Mouse (Mus musculus) ES-E14 (cell line): ENCODE measurements around the gene Rapgef6. TPM values are rescaled to one million over a fixed set of nuclear protein-coding genes. Genes with fewer than 3 reads are reported as not detected.

ENCODE experiments used
- DNase-seq: peaks from one replicate; pipeline ENCODE4 v3.0.0-alpha.2; 2013; ENCODE audit warnings: low read depth, low spot score
- H3K27ac ChIP-seq: 2 replicates; pipeline ENCODE4 v1.5.1; 2012; ENCODE audit warnings: low read depth, mild to moderate bottlenecking, low read length, moderate library complexity, mixed read lengths; ENCODE audit not compliant: poor library complexity, insufficient read depth, severe bottlenecking
- H3K36me3 ChIP-seq: 2 replicates; pipeline ENCODE4 v1.6.1; 2012; ENCODE audit warnings: mild to moderate bottlenecking, low read length, moderate library complexity, mixed read lengths; ENCODE audit not compliant: control insufficient read depth, poor library complexity, insufficient read depth, severe bottlenecking
- H3K4me1 ChIP-seq, 2 experiments: fragments of 150-350 bp in 1 of 2; sonication (generic) in 1 of 2; 2 replicates each; pipeline ENCODE4 v1.6.1; 2012; ENCODE audit warnings: low read length in 2 of 2, mild to moderate bottlenecking in 1 of 2, mixed read lengths in 1 of 2; ENCODE audit not compliant: control insufficient read depth in 2 of 2, insufficient read depth in 2 of 2, poor library complexity in 1 of 2
- H3K4me3 ChIP-seq, 2 experiments: fragments of 150-350 bp in 1 of 2; sonication (generic) in 1 of 2; 2 replicates each; pipeline ENCODE4 v1.5.1; 2012; ENCODE audit warnings: low read length in 2 of 2, low read depth in 1 of 2, mild to moderate bottlenecking in 1 of 2, mixed read lengths in 1 of 2; ENCODE audit not compliant: insufficient read depth in 1 of 2, poor library complexity in 1 of 2, severe bottlenecking in 1 of 2
- H3K9ac ChIP-seq: 2 replicates; pipeline ENCODE4 v1.6.1; 2012; ENCODE audit warnings: low read depth, mild to moderate bottlenecking, low read length, mixed read lengths; ENCODE audit not compliant: poor library complexity, insufficient read depth, severe bottlenecking
- H3K9me3 ChIP-seq: fragments of 150-350 bp; sonication (generic); 2 replicates; pipeline ENCODE4 v1.6.1; 2012; ENCODE audit warnings: low read depth, mild to moderate bottlenecking, low read length; ENCODE audit not compliant: control insufficient read depth, insufficient read depth
- CHD2 ChIP-seq: IDR thresholded peaks from 2 replicates; pipeline ENCODE4 v1.6.1; 2014; ENCODE audit warnings: mild to moderate bottlenecking, low read depth, low read length, inconsistent platforms
- HCFC1 ChIP-seq: IDR thresholded peaks from 2 replicates; pipeline ENCODE4 v1.6.1; 2012; ENCODE audit warnings: low read length, inconsistent platforms, borderline replicate concordance; ENCODE audit not compliant: insufficient read depth
- MAFK ChIP-seq: IDR thresholded peaks from 2 replicates; pipeline ENCODE4 v1.6.1; 2014; ENCODE audit warnings: mild to moderate bottlenecking, low read depth, low read length, inconsistent platforms; ENCODE audit not compliant: insufficient read depth
- ZC3H11A ChIP-seq: IDR thresholded peaks from 2 replicates; pipeline ENCODE4 v1.6.1; 2012; ENCODE audit warnings: low read depth, mild to moderate bottlenecking, inconsistent platforms, low read length, borderline replicate concordance
- ZNF384 ChIP-seq: IDR thresholded peaks from 2 replicates; pipeline ENCODE4 v1.6.1; 2012; ENCODE audit warnings: low read depth, low read length, inconsistent platforms
- in situ Hi-C, 2 experiments: fragments of 600-800 bp; cut with MboI; formaldehyde crosslinking; loops; one replicate each; pipeline ENCODE4 v1.15.1; 2025; ENCODE audit warnings: low sequenced_read_pairs in 2 of 2, inconsistent platforms in 1 of 2; ENCODE audit not compliant: unreplicated experiment in 2 of 2
- total RNA-seq: library from RNA; depleted of rRNA; stranded (reverse); fragments of 300-350 nt; gene quantifications from 2 replicates; pipeline ENCODE4 v1.2.3, GENCODE M21; 2012

The Rapgef6 gene
- total RNA-seq, 1 experiment: 28.5 TPM

DNA sequence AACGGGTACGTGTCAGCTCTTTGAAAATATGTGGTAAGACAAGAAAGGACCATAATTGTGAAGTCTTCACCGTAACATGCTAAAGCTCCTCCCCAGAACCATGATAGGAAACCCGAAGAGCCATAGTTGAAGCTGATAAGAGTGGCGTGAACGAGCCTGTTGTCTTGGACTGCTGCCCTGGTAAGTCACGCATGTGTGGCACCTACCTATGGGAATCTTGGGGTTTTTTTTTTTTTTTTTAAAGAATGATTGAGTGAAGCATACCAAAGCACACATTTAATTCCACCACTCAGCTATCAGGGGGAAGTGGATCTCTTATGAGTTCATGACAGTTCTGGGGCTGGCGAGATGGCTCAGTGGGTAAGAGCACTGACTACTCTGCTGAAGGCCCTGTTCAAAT, 179.2 kb downstream of the Rapgef6 start:
- no peak for DNase-seq
- no peaks in the 10 kb centered on the region for H3K4me1 ChIP-seq
- no peak for TF ChIP-seq MAFK
- no peak for TF ChIP-seq CHD2
- TF ChIP-seq ZNF384: no peak
- no peak for TF ChIP-seq HCFC1
- TF ChIP-seq ZC3H11A: no peak
- H3K9ac ChIP-seq: no peak overlapping the region
- in situ Hi-C loops: loop anchor here in 1 of 2 experiments (5.0 kb wide), 1 partner anchor 170 kb away; no protein-coding TSS in a partner anchor
- H3K27ac ChIP-seq: no peak overlapping the region
- no peaks in the 10 kb centered on the region; the same call in 1 of the 2 replicates for H3K36me3 ChIP-seq
- no peaks in the 10 kb centered on the region for H3K9me3 ChIP-seq
- H3K4me3 ChIP-seq: no peak overlapping the region

- no peak overlapping the region for H3K27ac ChIP-seq
- no peak overlapping the region for H3K9ac ChIP-seq
These were observed 180.7 kb downstream of the Rapgef6 start for GRCm38 (mm10) chr11:54703306-54703705.

DNA sequence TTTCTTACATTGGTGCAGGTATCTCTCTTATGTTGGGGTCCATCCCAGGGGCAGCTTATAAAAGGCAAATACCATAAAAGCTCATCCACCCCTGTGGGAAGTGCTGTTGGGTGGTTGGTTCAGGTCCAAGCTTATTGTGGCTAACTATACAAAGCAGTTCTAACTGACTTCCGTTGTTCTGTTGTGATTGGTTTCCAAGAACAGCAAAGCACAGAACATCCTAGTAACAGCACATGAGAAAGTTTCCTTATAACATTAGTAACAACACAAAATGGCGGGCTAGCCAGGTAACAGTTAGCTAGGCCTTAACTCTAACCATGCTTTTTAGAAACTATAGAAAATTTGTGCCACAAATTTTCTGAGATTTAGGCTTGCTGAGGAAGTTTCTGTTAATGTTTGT, 185.5 kb downstream of the Rapgef6 start:
- in situ Hi-C loops: no loop called here
- Histone ChIP-seq H3K9me3 (no peaks in the 10 kb centered on the region), H3K36me3 (no peaks in the 10 kb centered on the region), H3K9ac (no peak overlapping the region), H3K4me1 (no peaks in the 10 kb centered on the region), H3K27ac (no peak overlapping the region), H3K4me3 (no peak overlapping the region)
- DNase-seq: no peak
- TF ChIP-seq CHD2: no peak
- TF ChIP-seq HCFC1: no peak
- TF ChIP-seq MAFK: no peak
- no peak for TF ChIP-seq ZC3H11A
- no peak for TF ChIP-seq ZNF384

More at GRCm38 (mm10) chr11:54703306-54703705, 180.7 kb downstream of the Rapgef6 start:
- in situ Hi-C loops: loop anchor here in 1 of 2 experiments (5.0 kb wide), 1 partner anchor 169 kb away; no protein-coding TSS in a partner anchor
- Histone ChIP-seq H3K4me1 (no peaks in the 10 kb centered on the region), H3K4me3 (no peak overlapping the region), H3K9me3 (no peaks in the 10 kb centered on the region), H3K36me3 (no peaks in the 10 kb centered on the region; the same call in 1 of the 2 replicates)
- peak; percentile 56 for DNase-seq
- TF ChIP-seq ZC3H11A (peak; percentile 83; the same call in 1 of the 2 replicates), CHD2 (no peak), ZNF384 (no peak), HCFC1 (no peak), MAFK (no peak)

DNA sequence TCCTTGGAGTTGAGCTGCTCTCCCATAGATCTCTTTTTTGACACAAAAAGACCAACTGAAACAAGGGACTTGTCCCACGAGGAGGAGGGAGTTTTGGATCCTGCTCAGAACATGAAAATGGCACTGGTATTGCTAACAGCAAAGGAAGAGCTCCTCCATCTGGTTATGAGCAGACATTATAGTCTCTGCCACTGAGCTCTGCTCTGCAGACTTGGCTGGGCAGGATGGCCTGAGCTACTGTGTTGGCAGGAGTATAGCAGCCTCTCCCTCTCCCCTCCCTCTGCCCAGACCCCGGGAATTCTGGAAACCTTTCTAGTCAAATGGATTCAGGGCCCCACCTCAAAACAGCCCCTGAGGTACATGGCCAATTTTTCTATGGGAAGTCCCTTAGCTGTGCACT, 187.0 kb downstream of the Rapgef6 start:
- in situ Hi-C loops: no loop called here
- no peak for DNase-seq
- no peaks in the 10 kb centered on the region for H3K4me1 ChIP-seq
- H3K9ac ChIP-seq: no peak overlapping the region
- H3K27ac ChIP-seq: no peak overlapping the region
- no peaks in the 10 kb centered on the region for H3K36me3 ChIP-seq
- no peaks in the 10 kb centered on the region for H3K9me3 ChIP-seq
- TF ChIP-seq ZC3H11A: no peak
- no peak for TF ChIP-seq MAFK
- no peak for TF ChIP-seq HCFC1
- no peak for TF ChIP-seq CHD2
- TF ChIP-seq ZNF384: no peak
- H3K4me3 ChIP-seq: no peak overlapping the region
